Mouse (Mus musculus): ENCODE measurements around the gene Plekhj1.
"Not testable (repeated sequence)": the region's sequence is repeated elsewhere in the genome, so short reads cannot be mapped to it uniquely, and the experiment has no call there.

The Plekhj1 gene

GRCm38 (mm10) chr10:80824827-80825226 is 26.4 kb upstream of the Plekhj1 start:
- no peak for DNase-seq

GRCm38 (mm10) chr10:80823847-80824643 is 25.6 kb upstream of the Plekhj1 start:
- no peak for DNase-seq

GRCm38 (mm10) chr10:80823316-80823715 is 24.9 kb upstream of the Plekhj1 start:
- no peak for DNase-seq

GRCm38 (mm10) chr10:80822528-80822927 is 24.1 kb upstream of the Plekhj1 start:
- DNase-seq, result no peak

- peak; percentile 31 to 63 for DNase-seq
Measured at GRCm38 (mm10) chr10:80821991-80822390, 23.6 kb upstream of the Plekhj1 start.

- DNase-seq, result no peak
Measured at GRCm38 (mm10) chr10:80819406-80819805, 21.0 kb upstream of the Plekhj1 start.

- DNase-seq, result no peak
Measured at GRCm38 (mm10) chr10:80818599-80819281, 20.3 kb upstream of the Plekhj1 start.

GRCm38 (mm10) chr10:80817955-80818354 is 19.5 kb upstream of the Plekhj1 start:
- not testable (repeated sequence) for DNase-seq

GRCm38 (mm10) chr10:80817164-80817563 is 18.7 kb upstream of the Plekhj1 start:
- no peak for DNase-seq

GRCm38 (mm10) chr10:80816303-80816702 is 17.9 kb upstream of the Plekhj1 start:
- DNase-seq, result not testable (repeated sequence)

- DNase-seq, result no peak
Measured at GRCm38 (mm10) chr10:80814800-80815199, 16.4 kb upstream of the Plekhj1 start.

- DNase-seq, result no peak
Measured at GRCm38 (mm10) chr10:80813366-80813765, 14.9 kb upstream of the Plekhj1 start, which contains the start of gene Jsrp1. Jsrp1 (minus strand) TSS chr10:80813498.

GRCm38 (mm10) chr10:80812391-80813041 is 14.1 kb upstream of the Plekhj1 start:
- DNase-seq, result no peak

GRCm38 (mm10) chr10:80810084-80810483 is 11.7 kb upstream of the Plekhj1 start:
- DNase-seq, result peak in 1 of 2 experiments; percentile 27

GRCm38 (mm10) chr10:80808985-80809632 is 10.7 kb upstream of the Plekhj1 start:
- peak; percentile 27 to 32 for DNase-seq

- DNase-seq, result peak; percentile 37 to 45
Measured at GRCm38 (mm10) chr10:80808099-80808984, 9.9 kb upstream of the Plekhj1 start.

GRCm38 (mm10) chr10:80807057-80807627 is 8.7 kb upstream of the Plekhj1 start:
- DNase-seq, result peak; percentile 91 to 92

- peak in 1 of 2 experiments; percentile 60 for DNase-seq
Measured at GRCm38 (mm10) chr10:80806341-80807056, 8.1 kb upstream of the Plekhj1 start.

- DNase-seq, result peak; percentile 92 to 95
Measured at GRCm38 (mm10) chr10:80805925-80806324, 7.5 kb upstream of the Plekhj1 start.

GRCm38 (mm10) chr10:80805322-80805721 is 6.9 kb upstream of the Plekhj1 start:
- DNase-seq, result peak; percentile 16 to 47

GRCm38 (mm10) chr10:80804916-80805315 is 6.5 kb upstream of the Plekhj1 start, which contains the start of gene Amh:
Amh (plus strand) TSS chr10:80805243.
- DNase-seq, result peak; percentile 13 to 24
